Mouse (Mus musculus): ENCODE measurements at regions not wholly inside any gene's neighbourhood (a gene's known extent, or its start where the extent isn't known, plus 50 kb on each side); places are given as distances from the start of the nearest gene placed in this dataset.

GRCm38 (mm10) chr1:158148035-158148434 is 208.1 kb downstream of the Brinp2 start:
- WGBS = 84% methylated on average over 5 of the region's 5 CpGs
- no peaks in the 10 kb centered on the region for H3K36me3 ChIP-seq
- no peaks in the 10 kb centered on the region for H3K9me3 ChIP-seq
- H3K4me3 ChIP-seq = no peak overlapping the region
- no peak overlapping the region for H3K27ac ChIP-seq
- DNase-seq (ENCODE audit: low spot score) = no peak
- 0 out of 2 replicates have a peak, but pooled peaks cover 4% of the 10 kb centered on the region for H3K27me3 ChIP-seq (ENCODE audit: insufficient read depth, poor library complexity, severe bottlenecking)
- H3K4me1 ChIP-seq (replicated peaks) = peaks cover 10% of the 10 kb centered on the region

GRCm38 (mm10) chr1:158161111-158161510 is 195.0 kb downstream of the Brinp2 start:
- H3K27ac ChIP-seq = no peak overlapping the region
- WGBS = 75% methylated on average over 2 of the region's 2 CpGs
- no peak for DNase-seq (ENCODE audit: low spot score)

DNA sequence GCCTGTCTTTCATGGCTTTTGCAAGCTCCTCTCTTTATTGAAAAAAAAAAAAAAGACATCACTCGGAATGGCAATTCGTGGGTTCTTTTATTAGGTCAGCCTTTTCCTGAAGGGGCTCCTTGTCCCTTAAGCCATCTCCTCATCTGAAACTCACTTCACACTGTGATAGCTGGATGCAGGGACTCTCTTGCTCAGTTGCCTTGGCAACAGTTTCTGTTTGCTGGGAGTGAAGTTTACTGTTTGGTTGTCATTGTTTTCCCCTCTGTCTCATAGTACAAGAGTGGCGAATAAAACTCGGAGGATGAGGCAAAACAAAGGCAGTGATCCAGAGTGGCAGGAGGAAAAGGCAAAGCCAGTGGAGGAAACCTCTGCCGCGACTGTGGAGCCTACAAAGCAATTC is 194.6 kb downstream of the Brinp2 start:
- H3K27me3 ChIP-seq (ENCODE audit: insufficient read depth, poor library complexity, severe bottlenecking) = no peaks in the 10 kb centered on the region
- no peak overlapping the region for H3K27ac ChIP-seq
- H3K4me3 ChIP-seq = no peak overlapping the region
- WGBS = 31% methylated on average over 6 of the region's 6 CpGs
- H3K4me1 ChIP-seq (replicated peaks) = peaks cover 9% of the 10 kb centered on the region
- no peaks in the 10 kb centered on the region for H3K36me3 ChIP-seq
- DNase-seq (ENCODE audit: low spot score) = no peak
- H3K9me3 ChIP-seq = no peaks in the 10 kb centered on the region

More at GRCm38 (mm10) chr1:158161111-158161510, 195.0 kb downstream of the Brinp2 start:
- no peaks in the 10 kb centered on the region for H3K9me3 ChIP-seq
- no peaks in the 10 kb centered on the region for H3K27me3 ChIP-seq (ENCODE audit: insufficient read depth, poor library complexity, severe bottlenecking)
- H3K4me3 ChIP-seq = no peak overlapping the region
- no peaks in the 10 kb centered on the region for H3K36me3 ChIP-seq
- H3K4me1 ChIP-seq (replicated peaks) = peaks cover 9% of the 10 kb centered on the region

GRCm38 (mm10) chr1:158163411-158163810 is 192.7 kb downstream of the Brinp2 start:
- Histone ChIP-seq H3K36me3 (no peaks in the 10 kb centered on the region), H3K9me3 (no peaks in the 10 kb centered on the region), H3K27ac (no peak overlapping the region), H3K27me3 (ENCODE audit: insufficient read depth, poor library complexity, severe bottlenecking) (no peaks in the 10 kb centered on the region), H3K4me3 (no peak overlapping the region), H3K4me1 (replicated peaks) (peaks cover 9% of the 10 kb centered on the region)
- DNase-seq (ENCODE audit: low spot score) = no peak

DNA sequence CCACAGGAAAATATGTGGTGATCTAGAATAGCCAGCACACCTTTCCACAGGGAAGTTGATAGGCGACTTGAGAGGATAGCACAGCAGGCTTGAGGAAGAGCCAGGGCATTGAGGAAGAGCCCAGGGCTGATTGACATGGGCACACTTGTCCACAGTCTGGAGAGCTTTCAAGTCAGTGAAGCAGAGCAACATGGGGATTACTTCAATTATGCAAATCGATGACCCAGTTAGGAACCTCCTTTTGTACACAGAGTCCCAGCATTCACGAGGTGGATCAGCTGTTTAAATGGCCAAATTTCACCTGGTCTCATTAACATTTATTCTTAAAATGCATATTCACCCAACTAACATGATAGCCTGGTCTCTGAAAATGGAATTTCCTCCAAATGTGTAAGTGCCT is 186.1 kb downstream of the Brinp2 start:
- no peaks in the 10 kb centered on the region for H3K36me3 ChIP-seq
- H3K4me3 ChIP-seq = no peak overlapping the region
- H3K4me1 ChIP-seq (replicated peaks) = no peaks in the 10 kb centered on the region
- no peak overlapping the region for H3K27ac ChIP-seq
- H3K27me3 ChIP-seq (ENCODE audit: insufficient read depth, poor library complexity, severe bottlenecking) = no peaks in the 10 kb centered on the region
- H3K9me3 ChIP-seq = no peaks in the 10 kb centered on the region
- no peak for DNase-seq (ENCODE audit: low spot score)
- 45% methylated on average over 3 of the region's 3 CpGs for WGBS

DNA sequence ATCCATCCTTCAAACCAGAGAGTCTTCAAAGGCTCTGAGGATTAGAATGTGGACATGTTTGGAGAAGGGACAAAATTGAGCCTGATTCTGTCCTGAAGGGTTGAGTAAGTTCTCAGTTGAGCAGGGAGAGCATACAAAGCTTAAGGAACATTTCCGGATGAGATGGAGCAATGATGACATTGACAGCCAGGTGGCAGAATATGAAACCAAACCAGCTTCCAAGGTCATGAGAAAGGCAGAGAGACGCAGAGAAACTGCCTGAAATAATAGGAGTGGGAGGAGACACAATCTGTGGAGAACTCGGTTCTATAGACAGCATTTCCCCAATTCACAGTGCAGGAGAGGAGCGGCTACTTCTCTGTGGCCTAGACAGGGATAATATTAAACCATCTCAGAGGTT is 176.0 kb downstream of the Brinp2 start:
- WGBS = 64% methylated on average over 4 of the region's 4 CpGs
- no peaks in the 10 kb centered on the region for H3K9me3 ChIP-seq
- DNase-seq (ENCODE audit: low spot score) = no peak

GRCm38 (mm10) chr1:158181296-158181695 is 174.8 kb downstream of the Brinp2 start:
- no peak for DNase-seq (ENCODE audit: low spot score)
- Histone ChIP-seq H3K36me3 (no peaks in the 10 kb centered on the region), H3K27ac (no peak overlapping the region), H3K9me3 (no peaks in the 10 kb centered on the region), H3K4me3 (no peak overlapping the region), H3K27me3 (ENCODE audit: insufficient read depth, poor library complexity, severe bottlenecking) (no peaks in the 10 kb centered on the region), H3K4me1 (replicated peaks) (no peaks in the 10 kb centered on the region)
- 88% methylated on average over 1 of the region's 1 CpGs for WGBS

More for the DNA sequence above, 176.0 kb downstream of the Brinp2 start:
- H3K27me3 ChIP-seq (ENCODE audit: insufficient read depth, poor library complexity, severe bottlenecking) = no peaks in the 10 kb centered on the region
- H3K36me3 ChIP-seq = no peaks in the 10 kb centered on the region
- H3K4me3 ChIP-seq = no peak overlapping the region
- H3K4me1 ChIP-seq (replicated peaks) = no peaks in the 10 kb centered on the region
- no peak overlapping the region for H3K27ac ChIP-seq

DNA sequence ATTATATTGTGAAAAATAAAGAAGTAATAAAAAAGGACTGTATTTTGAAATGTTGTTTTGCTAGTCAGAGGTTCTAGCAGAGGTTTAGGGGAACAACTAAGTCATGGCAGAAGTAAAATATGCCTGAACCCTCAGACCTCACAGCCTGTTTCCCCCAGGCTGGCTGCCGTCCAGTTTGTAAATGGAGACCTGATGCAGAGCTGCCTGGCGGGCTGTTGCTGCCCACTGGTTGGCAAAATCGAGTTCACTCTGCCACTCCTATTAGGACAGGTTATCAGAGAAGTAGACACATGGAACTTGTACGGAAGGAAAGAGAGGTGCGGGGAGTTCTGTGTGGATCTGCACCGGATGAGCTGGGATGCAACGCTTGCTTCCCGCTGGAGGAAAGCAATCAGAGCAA is 168.5 kb downstream of the Brinp2 start:
- H3K27me3 ChIP-seq (ENCODE audit: insufficient read depth, poor library complexity, severe bottlenecking) = no peaks in the 10 kb centered on the region
- H3K9me3 ChIP-seq = no peaks in the 10 kb centered on the region
- no peaks in the 10 kb centered on the region for H3K4me1 ChIP-seq (replicated peaks)
- H3K4me3 ChIP-seq = no peak overlapping the region
- DNase-seq (ENCODE audit: low spot score) = no peak
- H3K27ac ChIP-seq = no peak overlapping the region
- WGBS = 76% methylated on average over 8 of the region's 8 CpGs
- no peaks in the 10 kb centered on the region for H3K36me3 ChIP-seq

DNA sequence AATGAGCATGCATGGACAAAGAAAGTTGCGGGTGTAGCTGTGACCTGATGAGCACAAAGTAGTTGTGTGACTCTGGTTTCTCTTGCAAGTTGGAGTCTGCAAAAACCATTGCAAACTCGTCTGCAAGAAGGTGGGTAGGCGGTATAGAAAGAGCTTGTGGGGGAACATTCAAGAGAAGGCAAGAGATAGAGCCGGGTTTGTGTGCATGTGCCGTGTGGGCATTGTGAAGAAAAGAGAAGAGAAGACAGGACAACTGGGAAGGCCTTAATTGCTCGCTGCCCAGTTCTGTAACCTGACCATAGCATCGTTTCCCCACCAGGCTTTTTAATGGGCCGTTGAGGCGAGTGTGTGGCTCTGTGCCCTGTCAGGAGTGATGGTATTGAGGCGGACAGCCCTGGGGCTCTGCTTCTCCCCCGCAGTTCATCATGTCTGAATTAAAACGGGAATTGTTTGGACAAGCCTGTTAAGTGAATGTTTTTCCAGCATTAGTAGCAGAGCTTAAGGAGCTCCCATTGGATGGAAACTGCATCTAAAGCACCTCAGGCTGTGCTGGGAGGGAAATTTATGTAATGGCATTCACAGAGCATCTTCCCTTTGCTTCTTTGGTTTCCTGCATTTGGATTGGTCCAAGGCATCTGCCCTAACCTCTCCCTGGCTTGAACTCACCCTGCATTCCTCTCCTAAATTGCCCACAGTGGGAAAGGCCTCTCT is 163.1 kb downstream of the Brinp2 start:
- Histone ChIP-seq H3K4me3 (no peak overlapping the region), H3K9me3 (no peaks in the 10 kb centered on the region), H3K4me1 (replicated peaks) (peaks cover 6% of the 10 kb centered on the region; the same call in 1 of the 2 replicates), H3K27ac (no peak overlapping the region), H3K36me3 (no peaks in the 10 kb centered on the region), H3K27me3 (ENCODE audit: insufficient read depth, poor library complexity, severe bottlenecking) (no peaks in the 10 kb centered on the region)
- WGBS = 61% methylated on average over 12 of the region's 12 CpGs
- no peak for DNase-seq (ENCODE audit: low spot score)

GRCm38 (mm10) chr1:158193968-158194565 is 162.1 kb downstream of the Brinp2 start:
- H3K9me3 ChIP-seq = no peaks in the 10 kb centered on the region

More at GRCm38 (mm10) chr1:158193968-158194565, 162.1 kb downstream of the Brinp2 start:
- no peak for DNase-seq (ENCODE audit: low spot score)
- Histone ChIP-seq H3K27me3 (ENCODE audit: insufficient read depth, poor library complexity, severe bottlenecking) (no peaks in the 10 kb centered on the region), H3K36me3 (no peaks in the 10 kb centered on the region), H3K27ac (no peak overlapping the region), H3K4me3 (no peak overlapping the region), H3K4me1 (replicated peaks) (peaks cover 6% of the 10 kb centered on the region; the same call in 1 of the 2 replicates)
- 85% methylated on average over 12 of the region's 12 CpGs for WGBS

All from hindbrain, embryonic 10.5 days (tissue).